Mouse (Mus musculus) liver, adult 2 months (tissue): ENCODE data around the gene Il5. TPM values are rescaled to one million over a fixed set of nuclear protein-coding genes. Genes with fewer than 3 reads are reported as not detected.

Experiments used
- DNase-seq: peaks from one replicate; pipeline ENCODE4 v3.0.0-alpha.2; 2011; ENCODE audit warnings: low read depth, low spot score; ENCODE audit errors: extremely low read depth
- H3K27ac ChIP-seq: fragments of 200-500 bp; replicated peaks from 2 replicates; pipeline ENCODE4 v1.5.1; 2012; ENCODE audit warnings: low read depth, mild to moderate bottlenecking, control low read depth, inconsistent platforms, low read length; ENCODE audit not compliant: insufficient read depth
- H3K27me3 ChIP-seq: fragments of 200-500 bp; 2 replicates; pipeline ENCODE4 v1.6.1; 2012; ENCODE audit warnings: mild to moderate bottlenecking, moderate library complexity, low read length, inconsistent platforms; ENCODE audit not compliant: control insufficient read depth, insufficient read depth
- H3K36me3 ChIP-seq: fragments of 200-500 bp; 2 replicates; pipeline ENCODE4 v1.6.1; 2012; ENCODE audit warnings: low read length, inconsistent platforms; ENCODE audit not compliant: control insufficient read depth, insufficient read depth
- H3K4me1 ChIP-seq: fragments of 200-500 bp; 2 replicates; pipeline ENCODE4 v1.6.1; 2011; ENCODE audit warnings: low read length; ENCODE audit not compliant: control insufficient read depth, insufficient read depth
- H3K4me3 ChIP-seq: fragments of 200-500 bp; 2 replicates; pipeline ENCODE4 v1.5.1; 2011; ENCODE audit warnings: low read depth, mild to moderate bottlenecking, control low read depth, low read length, moderate library complexity; ENCODE audit not compliant: insufficient read depth
- H3K79me2 ChIP-seq: fragments of 200-500 bp; 2 replicates; pipeline ENCODE4 v1.6.1; 2012; ENCODE audit warnings: inconsistent platforms, mild to moderate bottlenecking, low read length, moderate library complexity; ENCODE audit not compliant: control insufficient read depth, insufficient read depth
- H3K9ac ChIP-seq: fragments of 200-500 bp; 2 replicates; pipeline ENCODE4 v1.6.1; 2012; ENCODE audit warnings: low read depth, mild to moderate bottlenecking, control low read depth, inconsistent platforms, low read length
- CTCF ChIP-seq: fragments of 200-500 bp; IDR thresholded peaks from 2 replicates; pipeline ENCODE4 v1.5.1; 2011; ENCODE audit warnings: low read depth, low read length, control low read depth
- POLR2A ChIP-seq: fragments of 200-500 bp; IDR thresholded peaks from 2 replicates; pipeline ENCODE4 v1.6.1; 2011; ENCODE audit warnings: low read length, control low read depth; ENCODE audit not compliant: insufficient read depth; ENCODE audit errors: extremely low read depth
- WGBS: fragments of 180-500 bp; shearing (Covaris S2); methylation state at CpG from one replicate; pipeline ENCODE4 v1.1.7; 2018; 5-methylcytosine and 5-hydroxymethylcytosine counted together
- polyA plus RNA-seq: library from polyadenylated mRNA; depleted of rRNA; stranded (reverse); fragments of >200 nt; gene quantifications from 2 replicates; pipeline ENCODE4 v1.2.3, GENCODE M21; 2012
- total RNA-seq: library from RNA; depleted of rRNA; stranded (reverse); fragments of >200 nt; gene quantifications from 2 replicates; pipeline ENCODE4 v1.2.3, GENCODE M21; 2014

The Il5 gene
- total and polyA plus RNA-seq, 2 experiments = 0.09 TPM; not detected in 1

DNA sequence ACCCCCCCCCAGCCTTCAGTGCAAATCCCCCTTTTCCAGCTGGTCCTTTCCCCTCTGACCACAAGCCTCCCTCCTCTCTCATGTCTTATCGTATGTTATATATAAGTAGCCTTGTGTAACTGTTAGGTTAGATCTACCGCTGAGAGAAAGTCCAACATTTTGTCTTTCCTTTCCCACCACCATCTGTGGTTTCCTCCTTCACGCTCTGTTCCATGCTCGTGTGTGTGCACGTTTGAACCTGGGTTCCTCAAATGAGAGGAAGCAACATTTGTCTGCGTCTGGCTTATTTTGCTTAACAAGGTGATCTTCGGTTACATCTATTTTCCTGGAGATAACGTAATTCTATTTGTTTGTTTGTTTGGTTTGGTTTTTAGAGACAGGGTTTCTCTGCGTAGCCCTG is 27.4 kb downstream of the Il5 start:
- Histone ChIP-seq H3K27me3 (no peaks in the 10 kb centered on the region), H3K36me3 (no peaks in the 10 kb centered on the region), H3K4me1 (no peaks in the 10 kb centered on the region), H3K27ac (no peak overlapping the region), H3K9ac (no peak overlapping the region), H3K4me3 (no peak overlapping the region), H3K79me2 (no peaks in the 10 kb centered on the region)
- DNase-seq = no peak
- 87% methylated on average over 9 of the region's 9 CpGs for WGBS
- TF ChIP-seq POLR2A (no peak), CTCF (no peak)

GRCm38 (mm10) chr11:53748614-53749013 is 28.0 kb downstream of the Il5 start:
- H3K9ac ChIP-seq = no peak overlapping the region
- H3K79me2 ChIP-seq = no peaks in the 10 kb centered on the region
- no peak overlapping the region for H3K4me3 ChIP-seq
- no peak for DNase-seq
- H3K36me3 ChIP-seq = no peaks in the 10 kb centered on the region
- no peak overlapping the region for H3K27ac ChIP-seq
- 89% methylated on average over 6 of the region's 6 CpGs for WGBS
- TF ChIP-seq CTCF (no peak), POLR2A (no peak)
- no peaks in the 10 kb centered on the region for H3K27me3 ChIP-seq
- H3K4me1 ChIP-seq = no peaks in the 10 kb centered on the region

DNA sequence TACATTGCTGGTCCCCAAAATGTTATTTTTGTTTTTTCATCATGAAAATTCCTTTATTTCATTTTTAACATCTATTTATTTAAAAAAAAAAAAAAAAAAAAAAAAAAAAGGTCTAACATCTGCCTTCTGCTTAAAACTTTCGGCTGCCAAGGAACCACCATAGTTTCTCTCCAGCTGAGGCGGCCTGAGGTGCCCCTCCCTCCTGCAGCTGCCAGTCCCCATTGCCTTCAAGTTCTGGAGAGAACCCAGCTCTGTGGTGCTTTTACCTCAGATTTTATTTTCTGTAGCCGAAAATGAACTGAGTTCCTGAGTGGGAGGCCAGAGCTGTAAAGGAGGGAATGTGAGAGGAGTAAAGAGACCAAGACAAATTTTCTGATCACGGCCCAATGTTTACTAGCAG is 28.7 kb downstream of the Il5 start:
- H3K79me2 ChIP-seq = no peaks in the 10 kb centered on the region
- no peak for DNase-seq
- H3K27me3 ChIP-seq = no peaks in the 10 kb centered on the region
- TF ChIP-seq CTCF = no peak
- TF ChIP-seq POLR2A = no peak
- no peaks in the 10 kb centered on the region for H3K36me3 ChIP-seq
- no peak overlapping the region for H3K27ac ChIP-seq
- H3K4me1 ChIP-seq = no peaks in the 10 kb centered on the region
- no peak overlapping the region for H3K4me3 ChIP-seq
- no peak overlapping the region for H3K9ac ChIP-seq
- WGBS = 93% methylated on average over 4 of the region's 4 CpGs

DNA sequence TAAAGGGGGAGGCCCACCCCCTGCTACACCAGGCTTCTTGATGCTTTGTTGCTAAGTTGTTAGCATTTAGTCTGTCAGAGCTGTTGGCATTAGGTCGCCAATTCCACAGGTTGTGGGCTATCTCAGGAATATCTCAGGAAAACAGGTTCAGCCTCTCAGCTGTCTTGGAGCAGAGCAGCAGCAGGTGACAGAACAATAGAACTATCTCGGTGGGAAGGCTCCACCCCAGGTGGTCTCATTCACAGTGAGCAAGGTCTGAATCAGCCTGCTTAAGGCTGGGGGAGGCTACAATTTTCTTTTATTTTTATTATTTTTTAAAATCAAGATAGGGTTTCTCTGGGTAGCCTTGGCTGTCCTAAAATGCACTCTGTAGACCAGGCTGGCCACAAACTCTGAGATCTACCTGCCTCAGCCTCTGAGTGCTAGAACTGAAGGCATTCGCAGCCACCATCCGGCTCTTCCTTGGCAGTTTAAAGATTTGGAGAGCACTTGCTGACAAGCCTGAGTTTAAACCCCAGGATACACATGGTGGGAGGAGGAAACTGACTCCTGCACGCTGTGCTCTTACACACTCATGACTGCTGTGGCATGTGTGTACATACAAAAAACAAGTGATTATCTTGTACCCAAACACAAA is 29.2 kb downstream of the Il5 start:
- WGBS = 85% methylated on average over 5 of the region's 5 CpGs

DNA sequence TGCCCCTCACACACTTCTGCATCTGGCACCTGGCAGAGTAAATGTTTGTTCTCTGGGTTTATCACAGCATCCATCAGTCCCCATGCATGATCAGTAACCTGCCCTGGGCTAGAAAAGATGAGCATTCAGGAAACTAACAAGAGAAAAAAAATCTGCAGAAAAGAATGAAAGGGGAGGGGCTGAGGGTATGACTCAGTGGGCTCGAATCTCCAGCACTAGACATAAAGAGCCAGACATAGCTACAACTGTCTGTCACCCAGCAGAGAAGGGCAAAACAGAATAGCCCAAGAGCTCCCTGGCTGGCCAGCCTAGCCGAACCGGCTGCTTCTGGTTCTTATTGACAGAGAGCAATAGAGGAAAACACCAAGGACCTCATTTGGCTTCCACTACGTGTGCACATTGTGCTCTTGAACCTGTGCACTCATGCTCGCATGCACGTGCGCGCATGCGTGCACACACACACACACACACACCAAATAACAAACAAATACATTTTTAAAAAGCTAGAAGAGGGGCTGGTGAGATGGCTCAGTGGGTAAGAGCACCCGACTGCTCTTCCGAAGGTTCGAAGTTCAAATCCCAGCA is 34.5 kb downstream of the Il5 start:
- TF ChIP-seq POLR2A (no peak), CTCF (no peak)
- Histone ChIP-seq H3K36me3 (no peaks in the 10 kb centered on the region), H3K9ac (no peak overlapping the region), H3K27ac (no peak overlapping the region), H3K27me3 (no peaks in the 10 kb centered on the region), H3K79me2 (no peaks in the 10 kb centered on the region), H3K4me1 (peaks cover 5% of the 10 kb centered on the region; the same call in 1 of the 2 replicates), H3K4me3 (no peak overlapping the region)
- WGBS = 66% methylated on average over 12 of the region's 12 CpGs
- DNase-seq = no peak

More for the DNA sequence above, 29.2 kb downstream of the Il5 start:
- no peak overlapping the region for H3K9ac ChIP-seq
- no peaks in the 10 kb centered on the region for H3K27me3 ChIP-seq
- H3K79me2 ChIP-seq = no peaks in the 10 kb centered on the region
- no peak overlapping the region for H3K27ac ChIP-seq
- H3K36me3 ChIP-seq = no peaks in the 10 kb centered on the region
- no peak for DNase-seq
- no peaks in the 10 kb centered on the region for H3K4me1 ChIP-seq
- TF ChIP-seq CTCF (no peak), POLR2A (no peak)
- no peak overlapping the region for H3K4me3 ChIP-seq

GRCm38 (mm10) chr11:53757612-53758011 is 37.0 kb downstream of the Il5 start:
- H3K4me1 ChIP-seq = peaks cover 14% of the 10 kb centered on the region
- WGBS = 19% methylated on average over 4 of the region's 4 CpGs
- no peak for TF ChIP-seq CTCF
- no peak for TF ChIP-seq POLR2A
- H3K27ac ChIP-seq = peak overlapping the region; percentile 39; the same call in 1 of the 2 replicates
- no peaks in the 10 kb centered on the region for H3K79me2 ChIP-seq
- no peak overlapping the region for H3K4me3 ChIP-seq
- no peak overlapping the region for H3K9ac ChIP-seq
- peak; percentile 82 for DNase-seq
- H3K27me3 ChIP-seq = no peaks in the 10 kb centered on the region
- H3K36me3 ChIP-seq = no peaks in the 10 kb centered on the region
